ENCODE assay signal across 8 mouse cellular contexts in genomic region chr7:75371991-75372390, GRCm38 (mm10).
DNase-seq lines count a peak whose midpoint lies in the region; ATAC-seq lines count a peak whose summit lies in the region.

No protein-coding gene starts in this region.

- H3K4me1 ChIP-seq in hindbrain, embryonic 16.5 days (ENCODE audit: control insufficient read depth, insufficient read depth, low read depth, low read length): no peaks in the 10 kb centered on the region; the same call in 1 of the 2 replicates

- no peak overlapping the region for H3K9ac ChIP-seq in hindbrain, embryonic 16.5 days (ENCODE audit: low read depth, low read length)

- H3K4me3 ChIP-seq in hindbrain, embryonic 16.5 days (ENCODE audit: low read length): no peak overlapping the region

- WGBS in hindbrain, embryonic 16.5 days: 56% methylated on average over 6 of the region's 6 CpGs

- no peaks in the 10 kb centered on the region for H3K36me3 ChIP-seq in hindbrain, embryonic 16.5 days (ENCODE audit: control insufficient read depth, insufficient read depth, low read length)

- H3K4me2 ChIP-seq in hindbrain, embryonic 16.5 days (ENCODE audit: low read length): no peak overlapping the region

- no peaks in the 10 kb centered on the region for H3K9me3 ChIP-seq in hindbrain, embryonic 16.5 days (ENCODE audit: control insufficient read depth, low read length)

- H3K27me3 ChIP-seq in hindbrain, embryonic 16.5 days (replicated peaks; ENCODE audit: control insufficient read depth, insufficient read depth, low read length): no peaks in the 10 kb centered on the region

- no peak overlapping the region for H3K27ac ChIP-seq in hindbrain, embryonic 16.5 days (ENCODE audit: low read depth, low read length)

- peak; percentile 93 for ATAC-seq in hematopoietic stem cell, adult 5-6 weeks (replicated peaks in 1 of 2; ENCODE audit: insufficient read depth in 1 of 2, low FRiP score in 2 of 2, low TSS enrichment in 1 of 2, low read depth in 1 of 2, poor library complexity in 2 of 2, severe bottlenecking in 2 of 2)
- ATAC-seq in cerebellum, adult (ENCODE audit: insufficient number of reproducible peaks, low FRiP score, low TSS enrichment): no peak
- no peak for ATAC-seq in hindbrain, embryonic 16.5 days

- peak; percentile 18 for DNase-seq in gastrocnemius, postnatal 25 days
- DNase-seq in gastrocnemius, postnatal 10 days: no peak
- peak; percentile 89 for DNase-seq in CD4-positive, CD25-positive, alpha-beta regulatory T cell, adult 2 months (ENCODE audit: low read depth, low spot score)
- DNase-seq in naive thymus-derived CD4-positive, alpha-beta T cell, adult 2 months (ENCODE audit: low read depth): peak; percentile 85
- no peak for DNase-seq in c-Kit-positive CD71-positive TER-119-positive erythroid progenitor cells, embryonic 14.5 days (ENCODE audit: low spot score)

Comparison
In these comparisons a context has a peak if more than half of its experiments do, and no peak if none do; other contexts are left out.
1. DNase-seq: peak in gastrocnemius, postnatal 25 days (single experiment), CD4-positive, CD25-positive, alpha-beta regulatory T cell, adult 2 months (single experiment) and naive thymus-derived CD4-positive, alpha-beta T cell, adult 2 months (single experiment); none in gastrocnemius, postnatal 10 days (single experiment) and c-Kit-positive CD71-positive TER-119-positive erythroid progenitor cells, embryonic 14.5 days (single experiment).
2. ATAC-seq: peak in hematopoietic stem cell, adult 5-6 weeks (2 of 2); none in cerebellum, adult (single experiment) and hindbrain, embryonic 16.5 days (single experiment).